Mouse (Mus musculus): Measurements from ENCODE around the gene Inava.

- TF ChIP-seq CTCF (IDR thresholded peaks at IDR 0.05; ENCODE audit: low read depth): no peak
- TF ChIP-seq EP300 (IDR thresholded peaks at IDR 0.05; ENCODE audit: low read depth): no peak
Observed at GRCm38 (mm10) chr1:136249662-136250061, 15.6 kb upstream of the Inava start.
